Mouse (Mus musculus) CH12.LX (cell line): ENCODE results near the gene Rpl24. TPM values are rescaled to one million over a fixed set of nuclear protein-coding genes. Genes with fewer than 3 reads are reported as not detected.

Source experiments
- DNase-seq: peaks from one replicate; pipeline ENCODE4 v3.0.0-alpha.2; 2013; ENCODE audit errors: extremely low read depth
- H3K27ac ChIP-seq: 2 replicates; pipeline ENCODE4 v1.5.1; 2012; ENCODE audit warnings: low read depth, mild to moderate bottlenecking, control low read depth, moderate library complexity; ENCODE audit not compliant: insufficient read depth
- H3K27me3 ChIP-seq: replicated peaks from 2 replicates; pipeline ENCODE3; 2012; ENCODE audit warnings: inconsistent platforms
- H3K36me3 ChIP-seq, 2 experiments: replicated peaks in 1 of 2; 2 replicates each; pipeline versions ENCODE3 to v1.6.1; 2012; ENCODE audit warnings: inconsistent platforms in 1 of 2, low read length in 1 of 2, mild to moderate bottlenecking in 1 of 2, mixed read lengths in 1 of 2, moderate library complexity in 1 of 2; ENCODE audit not compliant: control insufficient read depth in 1 of 2, insufficient read depth in 1 of 2
- H3K4me1 ChIP-seq, 2 experiments: 2 replicates each; pipeline ENCODE4 v1.6.1; 2012; ENCODE audit warnings: inconsistent platforms in 1 of 2, moderate library complexity in 1 of 2; ENCODE audit not compliant: insufficient read depth in 2 of 2, control insufficient read depth in 1 of 2
- H3K4me2 ChIP-seq: 2 replicates; pipeline ENCODE4 v1.6.1; 2012; ENCODE audit warnings: low read depth, mild to moderate bottlenecking, control low read depth; ENCODE audit not compliant: poor library complexity, insufficient read depth, severe bottlenecking
- H3K4me3 ChIP-seq, 3 experiments: fragments of 150-350 bp in 1 of 3; sonication (generic) in 1 of 3; replicated peaks in 1 of 3; 2 replicates each; pipeline versions ENCODE3 to v1.5.1; 2011 to 2012; ENCODE audit warnings: low read depth in 2 of 3, low read length in 2 of 3, mild to moderate bottlenecking in 2 of 3, moderate library complexity in 2 of 3, control low read depth in 1 of 3, improper control_type of control experiment in 1 of 3, inconsistent platforms in 1 of 3, mixed read lengths in 1 of 3; ENCODE audit not compliant: poor library complexity in 1 of 3
- H3K79me2 ChIP-seq: replicated peaks from 2 replicates; pipeline ENCODE4 v1.6.1; 2012; ENCODE audit warnings: mild to moderate bottlenecking, moderate library complexity; ENCODE audit not compliant: control insufficient read depth, poor library complexity, insufficient read depth, severe bottlenecking; ENCODE audit errors: extremely low read depth
- H3K9ac ChIP-seq: 2 replicates; pipeline ENCODE4 v1.6.1; 2012; ENCODE audit warnings: low read depth, mild to moderate bottlenecking, control low read depth, moderate library complexity; ENCODE audit not compliant: insufficient read depth
- H3K9me3 ChIP-seq: replicated peaks from 2 replicates; pipeline ENCODE3; 2012; ENCODE audit warnings: low read length, inconsistent platforms, mixed read lengths
- POLR2A ChIP-seq: IDR thresholded peaks from 2 replicates; pipeline ENCODE4 v1.6.1; 2011; ENCODE audit warnings: low read depth, mild to moderate bottlenecking, improper control_type of control experiment, low read length
- POLR2AphosphoS2 ChIP-seq: IDR thresholded peaks from 2 replicates; pipeline ENCODE4 v1.6.1; 2011; ENCODE audit warnings: low read depth, low read length, improper control_type of control experiment
- SMC3 ChIP-seq: IDR thresholded peaks from 2 replicates; pipeline ENCODE4 v1.6.1; 2011; ENCODE audit warnings: low read depth, low read length, improper control_type of control experiment
- ZC3H11A ChIP-seq: IDR thresholded peaks from 2 replicates; pipeline ENCODE4 v1.6.1; 2012; ENCODE audit warnings: low read depth, mild to moderate bottlenecking, inconsistent platforms, low read length, improper control_type of control experiment
- dilution Hi-C: fragments of 300-500 bp; cut with MboI; formaldehyde crosslinking; loops from 2 replicates; pipeline ENCODE4 v1.14.3; 2020; ENCODE audit warnings: low sequenced_read_pairs; ENCODE audit not compliant: extremely low pct_unique_long_range_greater_than_20kb, extremely low pct_ligation_motif_present
- in situ Hi-C: fragments of 300-500 bp; cut with MboI; formaldehyde crosslinking; loops from 3 replicates; pipeline ENCODE4 v1.14.3; 2019; ENCODE audit warnings: low sequenced_read_pairs, low pct_ligation_motif_present, low pct_unique_long_range_greater_than_20kb, mixed read lengths
- polyA plus RNA-seq: library from polyadenylated mRNA; unstranded; fragments of >175 nt; gene quantifications from 2 replicates; pipeline ENCODE4 v1.2.1, GENCODE M21; 2012; ENCODE audit warnings: low read depth; ENCODE audit not compliant: insufficient read length
- total RNA-seq, 2 experiments: library from RNA; depleted of rRNA; stranded (reverse); fragments of 300-350 nt in 1 of 2; fragments of >200 nt in 1 of 2; gene quantifications; 2 replicates each; pipeline ENCODE4 v1.2.3; 2012 to 2014

The Rpl24 gene
- total and polyA plus RNA-seq, 3 experiments: 96.4 to 2,739 (median 2,337) TPM

DNA sequence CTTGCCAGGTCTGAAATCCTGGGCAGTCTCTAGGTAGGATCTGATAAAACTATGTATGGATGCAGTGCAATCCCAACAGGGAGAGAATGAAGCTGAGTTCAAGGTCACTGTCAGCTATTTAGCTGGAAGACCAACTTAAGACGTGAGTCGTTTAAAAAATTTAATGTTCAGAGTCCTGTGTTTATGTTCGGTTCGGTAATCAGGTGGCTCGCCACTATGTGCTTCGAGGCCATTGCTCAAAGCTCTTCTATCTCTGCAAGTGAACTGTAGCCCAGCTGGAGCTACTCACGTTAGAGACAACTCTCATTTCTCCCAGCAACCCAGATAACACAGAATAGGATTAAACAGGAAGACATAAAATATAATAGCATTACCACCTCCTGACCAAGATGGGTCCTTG, 48.0 kb downstream of the Rpl24 start:
- H3K4me3 ChIP-seq: no peak overlapping the region
- in situ Hi-C loops: no loop called here
- dilution Hi-C loops: no loop called here

GRCm38 (mm10) chr16:56019660-56020059, 53.6 kb downstream of the Rpl24 start:
- dilution Hi-C loops: no loop called here
- in situ Hi-C loops: no loop called here
- H3K27ac ChIP-seq: no peak overlapping the region

More for the DNA sequence above, 48.0 kb downstream of the Rpl24 start:
- Histone ChIP-seq H3K4me1 (peaks cover 0 to 3% of the 10 kb centered on the region in 2 experiments; a peak in 2 of 4 replicates), H3K4me2 (no peak overlapping the region), H3K9ac (no peak overlapping the region), H3K27ac (no peak overlapping the region), H3K36me3 (peaks cover 37 to 76% of the 10 kb centered on the region in 2 experiments), H3K79me2 (peaks cover 5% of the 10 kb centered on the region; the same call in 1 of the 2 replicates), H3K27me3 (no peaks in the 10 kb centered on the region), H3K9me3 (peaks cover 4% of the 10 kb centered on the region)
- TF ChIP-seq POLR2AphosphoS2 (peak; percentile 93), SMC3 (no peak), POLR2A (0 out of 2 replicates have a peak, but pooled peaks have one; percentile 26)
- no peak for DNase-seq

More at GRCm38 (mm10) chr16:56019660-56020059, 53.6 kb downstream of the Rpl24 start:
- Histone ChIP-seq H3K27me3 (no peaks in the 10 kb centered on the region), H3K36me3 (peaks cover 58 to 69% of the 10 kb centered on the region in 2 experiments), H3K4me1 (peaks cover 2 to 8% of the 10 kb centered on the region in 2 experiments; a peak in 2 of 4 replicates), H3K4me2 (no peak overlapping the region), H3K4me3 (no peak overlapping the region), H3K9ac (no peak overlapping the region), H3K79me2 (peaks cover 46% of the 10 kb centered on the region), H3K9me3 (no peaks in the 10 kb centered on the region)
- DNase-seq: no peak
- no peak for TF ChIP-seq ZC3H11A

Other genes starting within 250 kb of the Rpl24 start
- 13.9 and 17.1 TPM in 2 replicates for gene Nfkbiz, start 127.4 kb upstream of the Rpl24 start, total RNA-seq (2012; rRNA removed)
- 19.7 and 23.7 TPM in 2 replicates for gene Nfkbiz, start 127.4 kb upstream of the Rpl24 start, total RNA-seq (2014; rRNA removed)
- 11.4 and 13.7 TPM in 2 replicates for gene Nfkbiz, start 127.4 kb upstream of the Rpl24 start, polyA plus RNA-seq
- gene Nxpe3, start 71.0 kb upstream of the Rpl24 start, total RNA-seq (2012; rRNA removed): 10.2 and 12.3 TPM in 2 replicates
- gene Nxpe3, start 71.0 kb upstream of the Rpl24 start, total RNA-seq (2014; rRNA removed): 4.6 and 5.4 TPM in 2 replicates
- 9.9 and 10.6 TPM in 2 replicates for gene Nxpe3, start 71.0 kb upstream of the Rpl24 start, polyA plus RNA-seq
- 24.9 and 26.9 TPM in 2 replicates for gene Cep97, start 31.4 kb upstream of the Rpl24 start, total RNA-seq (2012; rRNA removed)
- gene Cep97, start 31.4 kb upstream of the Rpl24 start, total RNA-seq (2014; rRNA removed): 27.5 and 28.2 TPM in 2 replicates
- 16.9 and 19.2 TPM in 2 replicates for gene Cep97, start 31.4 kb upstream of the Rpl24 start, polyA plus RNA-seq
- 21.4 and 25.6 TPM in 2 replicates for gene Zbtb11, start 7.6 kb downstream of the Rpl24 start, total RNA-seq (2012; rRNA removed)
- gene Zbtb11, start 7.6 kb downstream of the Rpl24 start, total RNA-seq (2014; rRNA removed): 33.0 and 35.5 TPM in 2 replicates
- gene Zbtb11, start 7.6 kb downstream of the Rpl24 start, polyA plus RNA-seq: 17.7 and 19.8 TPM in 2 replicates
- gene Pcnp, start 63.5 kb downstream of the Rpl24 start, total RNA-seq (2012; rRNA removed): 67.4 and 79.5 TPM in 2 replicates
- gene Pcnp, start 63.5 kb downstream of the Rpl24 start, total RNA-seq (2014; rRNA removed): 177 and 208 TPM in 2 replicates
- 137 and 154 TPM in 2 replicates for gene Pcnp, start 63.5 kb downstream of the Rpl24 start, polyA plus RNA-seq
- gene Trmt10c, start 71.5 kb downstream of the Rpl24 start, total RNA-seq (2012; rRNA removed): 23.4 and 32.5 TPM in 2 replicates
- 63.0 and 63.5 TPM in 2 replicates for gene Trmt10c, start 71.5 kb downstream of the Rpl24 start, total RNA-seq (2014; rRNA removed)
- 26.6 and 30.1 TPM in 2 replicates for gene Trmt10c, start 71.5 kb downstream of the Rpl24 start, polyA plus RNA-seq
- gene Senp7, start 82.1 kb downstream of the Rpl24 start, total RNA-seq (2012; rRNA removed): 9.9 and 12.3 TPM in 2 replicates
- 15.5 and 16.5 TPM in 2 replicates for gene Senp7, start 82.1 kb downstream of the Rpl24 start, total RNA-seq (2014; rRNA removed)
- 23.7 and 26.4 TPM in 2 replicates for gene Senp7, start 82.1 kb downstream of the Rpl24 start, polyA plus RNA-seq
- gene Impg2, start 238.0 kb downstream of the Rpl24 start, total RNA-seq (2012; rRNA removed): 0.04 and 0.25 TPM in 2 replicates
- 0.05 and 0.09 TPM in 2 replicates for gene Impg2, start 238.0 kb downstream of the Rpl24 start, total RNA-seq (2014; rRNA removed)
- gene Impg2, start 238.0 kb downstream of the Rpl24 start, polyA plus RNA-seq: 0.08 and 0.34 TPM in 2 replicates